Mouse (Mus musculus) heart, adult 2 months (tissue): ENCODE measurements at regions not wholly inside any gene's neighbourhood (a gene's known extent, or its start where the extent isn't known, plus 50 kb on each side); places are given as distances from the start of the nearest gene placed in this dataset.

Experiments used
- DNase-seq, 2 experiments: peaks; one replicate each; pipeline ENCODE4 v3.0.0; 2021
- H3K27ac ChIP-seq: fragments of 200-600 bp; 2 replicates; pipeline ENCODE4 v1.8.1; 2022
- H3K27me3 ChIP-seq: fragments of 200-500 bp; 2 replicates; pipeline ENCODE4 v1.6.1; 2012; ENCODE audit warnings: mild to moderate bottlenecking, low read length, inconsistent platforms, mixed read lengths; ENCODE audit not compliant: control insufficient read depth, insufficient read depth
- H3K36me3 ChIP-seq: fragments of 200-500 bp; 2 replicates; pipeline ENCODE4 v1.6.1; 2012; ENCODE audit warnings: low read length, inconsistent platforms; ENCODE audit not compliant: control insufficient read depth, insufficient read depth
- H3K4me1 ChIP-seq: fragments of 200-500 bp; 2 replicates; pipeline ENCODE4 v1.6.1; 2011; ENCODE audit warnings: low read length; ENCODE audit not compliant: control insufficient read depth, insufficient read depth
- H3K4me3 ChIP-seq: fragments of 200-600 bp; 2 replicates; pipeline ENCODE4 v1.8.1; 2022
- H3K79me2 ChIP-seq: fragments of 200-500 bp; replicated peaks from 2 replicates; pipeline ENCODE4 v1.6.1; 2012; ENCODE audit warnings: mild to moderate bottlenecking, inconsistent platforms, low read length, moderate library complexity, mixed read lengths; ENCODE audit not compliant: control insufficient read depth, insufficient read depth
- H3K9ac ChIP-seq: fragments of 200-500 bp; 2 replicates; pipeline ENCODE4 v1.6.1; 2012; ENCODE audit warnings: low read depth, mild to moderate bottlenecking, control low read depth, inconsistent platforms, low read length, mixed read lengths
- CTCF ChIP-seq: fragments of 200-600 bp; IDR thresholded peaks from 2 replicates; pipeline ENCODE4 v1.8.1; 2022; ENCODE audit warnings: antibody characterized with exemption, mild to moderate bottlenecking, moderate library complexity
- EP300 ChIP-seq: fragments of 200-500 bp; IDR thresholded peaks from 2 replicates; pipeline ENCODE4 v1.6.1; 2011; ENCODE audit warnings: low read depth, low read length, control low read depth; ENCODE audit not compliant: insufficient read depth
- POLR2A ChIP-seq: fragments of 200-500 bp; IDR thresholded peaks from 2 replicates; pipeline ENCODE4 v1.6.1; 2011; ENCODE audit warnings: mild to moderate bottlenecking, low read depth, low read length, control low read depth; ENCODE audit not compliant: insufficient read depth
- WGBS: fragments of 180-500 bp; shearing (Covaris S2); methylation state at CpG from one replicate; pipeline ENCODE4 v1.1.7; 2018; 5-methylcytosine and 5-hydroxymethylcytosine counted together
- intact Hi-C: fragments of 180-260 bp; cut with DNase I; formaldehyde crosslinking; loops from one replicate; pipeline ENCODE4 v1.15.1; 2025

GRCm38 (mm10) chr15:61366276-61366675 lies 443.5 kb upstream of the A1bg start:
- Histone ChIP-seq H3K27ac (no peak overlapping the region), H3K4me3 (no peak overlapping the region), H3K36me3 (no peaks in the 10 kb centered on the region), H3K4me1 (peaks cover 2% of the 10 kb centered on the region), H3K9ac (no peak overlapping the region), H3K79me2 (no peaks in the 10 kb centered on the region), H3K27me3 (no peaks in the 10 kb centered on the region)
- WGBS: 32% methylated on average over 3 of the region's 3 CpGs
- TF ChIP-seq EP300 (no peak), CTCF (no peak), POLR2A (no peak)
- intact Hi-C loops: no loop called here
- DNase-seq: no peak

- Histone ChIP-seq H3K27ac (no peak overlapping the region), H3K4me1 (peaks cover 2% of the 10 kb centered on the region), H3K9ac (no peak overlapping the region), H3K36me3 (no peaks in the 10 kb centered on the region; the same call in 1 of the 2 replicates), H3K4me3 (no peak overlapping the region), H3K27me3 (no peaks in the 10 kb centered on the region), H3K79me2 (no peaks in the 10 kb centered on the region)
- DNase-seq: no peak
- WGBS: 47% methylated on average over 5 of the region's 5 CpGs
- intact Hi-C loops: no loop called here
- TF ChIP-seq POLR2A (no peak), CTCF (no peak), EP300 (no peak)
Measured at GRCm38 (mm10) chr15:61365511-61365910, 442.7 kb upstream of the A1bg start.

- no peak for DNase-seq
- Histone ChIP-seq H3K27me3 (no peaks in the 10 kb centered on the region), H3K4me1 (peaks cover 2% of the 10 kb centered on the region), H3K4me3 (no peak overlapping the region), H3K27ac (no peak overlapping the region), H3K36me3 (no peaks in the 10 kb centered on the region; the same call in 1 of the 2 replicates), H3K79me2 (no peaks in the 10 kb centered on the region), H3K9ac (no peak overlapping the region)
- WGBS: 86% methylated on average over 2 of the region's 2 CpGs
- TF ChIP-seq POLR2A (no peak), CTCF (no peak), EP300 (no peak)
- intact Hi-C loops: no loop called here
Measured at GRCm38 (mm10) chr15:61364461-61364860, 441.6 kb upstream of the A1bg start.

DNA sequence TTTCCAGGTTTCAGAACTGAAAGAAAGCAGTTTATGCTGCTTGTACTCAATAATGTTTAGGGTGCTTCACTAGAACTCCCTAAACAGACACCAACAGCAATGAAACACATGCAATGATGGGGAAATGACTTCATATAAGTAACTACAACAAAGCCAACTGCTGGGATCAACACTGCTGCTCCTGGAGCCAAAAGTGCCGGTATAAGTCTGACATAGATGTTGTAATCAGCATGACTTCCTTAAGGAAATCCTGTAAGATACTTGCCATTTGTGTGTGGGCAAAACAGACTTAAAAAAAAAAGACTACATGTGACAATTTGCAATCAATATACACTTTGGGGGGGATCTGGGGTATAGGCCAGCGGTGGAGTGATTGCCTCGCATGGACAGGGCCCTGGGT lies 438.4 kb upstream of the A1bg start:
- no peaks in the 10 kb centered on the region for H3K79me2 ChIP-seq
- H3K4me1 ChIP-seq: peaks cover 2% of the 10 kb centered on the region
- no peaks in the 10 kb centered on the region for H3K27me3 ChIP-seq
- H3K9ac ChIP-seq: no peak overlapping the region
- 51% methylated on average over 3 of the region's 3 CpGs for WGBS
- no peak overlapping the region for H3K4me3 ChIP-seq
- no peak for TF ChIP-seq CTCF
- TF ChIP-seq EP300: no peak
- no peak for TF ChIP-seq POLR2A
- intact Hi-C loops: no loop called here
- DNase-seq: no peak
- no peak overlapping the region for H3K27ac ChIP-seq
- no peaks in the 10 kb centered on the region; the same call in 1 of the 2 replicates for H3K36me3 ChIP-seq

DNA sequence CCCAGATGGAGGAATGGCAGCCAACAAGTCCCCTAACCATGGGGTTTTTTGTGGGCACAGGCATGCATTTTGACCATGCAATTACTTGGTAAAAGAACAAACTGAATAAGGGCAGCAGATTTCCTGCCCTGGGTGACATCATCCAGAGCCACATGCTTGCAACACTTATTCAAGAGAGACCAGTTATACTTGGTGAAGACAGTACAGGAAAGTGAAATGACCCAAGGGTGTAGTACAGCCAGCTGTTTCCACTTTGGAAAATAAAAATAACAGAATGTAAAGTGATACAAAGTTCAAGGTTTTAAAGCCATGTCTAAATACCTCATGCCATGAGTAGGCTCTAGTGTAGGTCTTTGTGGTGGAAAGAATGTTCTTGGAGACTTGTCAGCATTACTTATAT lies 432.5 kb upstream of the A1bg start:
- Histone ChIP-seq H3K4me3 (no peak overlapping the region), H3K79me2 (no peaks in the 10 kb centered on the region), H3K27me3 (no peaks in the 10 kb centered on the region), H3K9ac (no peak overlapping the region), H3K4me1 (peaks cover 3% of the 10 kb centered on the region), H3K36me3 (no peaks in the 10 kb centered on the region), H3K27ac (no peak overlapping the region)
- TF ChIP-seq CTCF: no peak
- no peak for TF ChIP-seq EP300
- no peak for TF ChIP-seq POLR2A
- intact Hi-C loops: no loop called here
- no peak for DNase-seq

GRCm38 (mm10) chr15:61351729-61352342 lies 429.0 kb upstream of the A1bg start:
- Histone ChIP-seq H3K9ac (no peak overlapping the region), H3K27ac (no peak overlapping the region), H3K79me2 (no peaks in the 10 kb centered on the region), H3K4me1 (peaks cover 3% of the 10 kb centered on the region), H3K27me3 (no peaks in the 10 kb centered on the region), H3K36me3 (no peaks in the 10 kb centered on the region), H3K4me3 (no peak overlapping the region)
- no peak for DNase-seq
- intact Hi-C loops: loop anchor here (5.0 kb wide), 1 partner anchor 45 kb away; no protein-coding TSS in a partner anchor
- TF ChIP-seq EP300 (no peak), POLR2A (no peak), CTCF (no peak)
- WGBS: 39% methylated on average over 5 of the region's 5 CpGs

- TF ChIP-seq POLR2A: no peak
- TF ChIP-seq EP300: no peak
- TF ChIP-seq CTCF: no peak
- H3K4me3 ChIP-seq: no peak overlapping the region
- no peaks in the 10 kb centered on the region for H3K79me2 ChIP-seq
- H3K27ac ChIP-seq: no peak overlapping the region
- no peak for DNase-seq
- intact Hi-C loops: no loop called here
- WGBS: 61% methylated on average over 4 of the region's 4 CpGs
- H3K36me3 ChIP-seq: no peaks in the 10 kb centered on the region
- H3K4me1 ChIP-seq: no peaks in the 10 kb centered on the region
- no peak overlapping the region for H3K9ac ChIP-seq
- no peaks in the 10 kb centered on the region for H3K27me3 ChIP-seq
Measured at GRCm38 (mm10) chr15:61345101-61345500, 422.3 kb upstream of the A1bg start.
